Mouse (Mus musculus) hindlimb bud, embryonic 11.5 days (tissue): Measurements from ENCODE around the gene Rnf38.

ENCODE experiments used
- DNase-seq: peaks from one replicate; pipeline ENCODE4 v3.0.0-alpha.2; 2012; ENCODE audit warnings: low read depth, low spot score; ENCODE audit errors: extremely low spot score

The Rnf38 gene

DNA sequence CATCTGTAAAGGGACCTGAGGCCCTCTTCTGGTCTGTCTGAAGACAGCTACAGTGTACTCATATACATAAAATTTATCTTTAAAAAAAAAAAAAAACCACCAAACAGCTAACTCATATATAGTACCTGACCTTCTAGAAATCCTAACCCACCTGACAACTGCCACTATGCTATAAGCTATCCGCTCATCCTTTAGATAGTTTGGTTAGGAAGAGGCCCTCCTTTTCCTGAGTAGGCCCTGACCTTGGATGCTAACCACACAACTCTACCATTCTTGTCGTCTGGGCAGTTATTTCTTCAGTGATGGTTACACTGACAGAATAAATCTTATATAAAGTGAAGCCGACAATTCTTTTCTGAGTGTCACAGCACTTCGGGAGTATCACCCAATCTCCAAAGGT is 80.7 kb downstream of the Rnf38 start:
- DNase-seq = no peak

DNA sequence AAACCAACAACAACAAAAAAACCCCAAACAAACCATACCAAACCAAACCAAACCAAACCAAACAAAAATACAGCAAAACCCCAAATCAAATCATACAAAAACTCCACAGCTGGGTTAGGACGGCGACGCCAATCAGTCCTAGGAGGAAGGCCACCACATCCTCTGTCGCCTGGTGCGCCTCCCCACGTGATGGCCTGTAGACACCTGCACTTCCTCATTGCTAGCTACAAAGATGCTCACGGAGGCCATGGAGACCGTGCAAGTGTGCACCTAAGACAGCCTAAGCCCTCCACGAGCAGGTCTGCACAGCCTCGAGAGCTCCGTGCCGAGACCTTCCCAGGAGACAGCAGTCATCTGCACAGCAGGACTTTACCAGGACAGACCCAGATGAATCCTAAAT is 106.8 kb downstream of the Rnf38 start:
- no peak for DNase-seq

DNA sequence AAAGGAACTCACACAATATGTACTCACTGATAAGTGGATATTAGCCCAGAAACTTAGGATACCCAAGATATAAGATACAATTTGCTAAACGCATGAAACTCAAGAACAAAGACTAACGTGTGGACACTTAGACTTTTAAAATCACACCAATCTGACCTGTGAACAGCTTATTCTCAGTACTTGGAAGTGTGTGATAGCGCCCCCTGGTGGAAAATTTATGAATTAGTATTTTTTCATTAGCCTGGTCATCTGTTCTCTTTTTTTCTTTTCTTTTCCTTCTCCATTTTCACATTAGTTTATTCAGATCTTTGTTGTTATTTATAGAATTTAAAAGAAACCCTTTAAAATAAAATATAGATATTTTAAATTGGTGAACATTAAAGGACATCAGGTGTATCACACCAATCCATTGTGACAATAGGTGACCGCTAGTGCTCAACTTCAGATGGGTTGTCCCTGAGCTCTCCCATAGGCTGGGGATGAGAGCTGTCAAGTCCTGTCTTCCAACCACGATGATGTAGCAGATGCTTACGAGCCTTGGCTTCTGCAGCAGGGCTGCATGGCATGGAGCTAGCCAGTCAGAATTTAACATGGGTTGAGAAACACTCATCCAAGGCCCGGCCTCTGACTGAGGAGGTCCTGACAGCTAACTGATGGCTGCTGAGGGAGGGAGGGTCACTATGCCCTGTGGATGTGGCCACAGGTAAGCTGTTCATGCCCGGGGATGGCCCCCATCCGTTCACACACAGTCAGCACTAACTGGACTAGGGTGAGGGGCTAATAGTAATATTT is 114.0 kb downstream of the Rnf38 start:
- peak; percentile 46 for DNase-seq

DNA sequence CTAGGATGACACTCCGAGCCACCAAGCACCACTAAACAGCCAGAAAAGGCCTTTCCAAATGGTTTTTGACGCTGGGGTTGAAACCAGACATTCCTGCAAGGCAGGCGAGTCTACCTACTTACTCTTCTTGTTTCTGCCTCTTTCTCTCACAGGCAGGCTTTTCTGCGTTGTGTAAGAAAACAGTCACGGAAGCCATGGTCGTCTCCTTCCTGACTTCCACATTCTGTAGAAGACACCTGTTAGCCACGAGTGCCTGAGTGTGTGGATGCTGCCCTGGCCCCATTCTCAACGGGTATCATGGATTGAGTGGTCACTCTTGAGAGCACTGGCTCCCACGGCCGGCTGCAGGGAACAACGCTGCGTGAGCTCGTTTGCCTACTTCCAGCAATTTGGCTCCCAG is 118.5 kb downstream of the Rnf38 start:
- DNase-seq = no peak

DNA sequence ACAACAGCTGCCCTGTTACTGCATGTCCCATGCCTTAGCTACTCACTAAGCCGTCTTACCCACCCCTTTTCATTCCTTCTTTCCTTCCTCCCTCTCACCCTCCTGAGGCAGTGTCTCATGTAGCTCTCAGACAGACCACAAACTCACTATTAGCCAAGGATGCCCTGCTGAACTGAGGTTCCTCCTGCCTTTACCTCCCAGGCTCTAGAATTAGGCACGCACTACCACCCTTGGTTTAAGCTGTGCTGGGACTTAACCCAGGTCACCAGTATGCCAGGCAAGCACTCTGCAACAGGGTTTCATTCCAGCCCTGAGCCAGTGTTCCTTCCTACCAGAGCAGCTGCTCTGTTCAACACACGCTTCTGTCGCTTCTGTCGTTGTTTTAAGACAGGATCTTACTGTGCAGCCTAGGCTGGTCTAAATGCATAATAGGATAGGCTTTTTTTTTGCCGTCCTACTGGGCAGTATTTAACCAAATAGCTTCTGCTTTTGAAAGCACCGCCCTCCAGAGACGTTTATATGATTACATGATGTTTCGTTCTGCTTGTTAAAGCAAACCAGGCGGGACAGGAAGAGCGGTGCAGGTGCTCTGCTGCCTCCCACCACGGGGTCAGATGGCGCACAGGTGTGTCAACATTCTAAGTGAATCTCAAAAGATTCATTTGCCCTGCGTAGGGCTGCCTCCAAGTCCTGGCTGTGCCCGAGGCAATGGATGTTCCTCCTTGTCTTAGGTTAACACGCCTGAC is 120.0 kb downstream of the Rnf38 start:
- DNase-seq = no peak

DNA sequence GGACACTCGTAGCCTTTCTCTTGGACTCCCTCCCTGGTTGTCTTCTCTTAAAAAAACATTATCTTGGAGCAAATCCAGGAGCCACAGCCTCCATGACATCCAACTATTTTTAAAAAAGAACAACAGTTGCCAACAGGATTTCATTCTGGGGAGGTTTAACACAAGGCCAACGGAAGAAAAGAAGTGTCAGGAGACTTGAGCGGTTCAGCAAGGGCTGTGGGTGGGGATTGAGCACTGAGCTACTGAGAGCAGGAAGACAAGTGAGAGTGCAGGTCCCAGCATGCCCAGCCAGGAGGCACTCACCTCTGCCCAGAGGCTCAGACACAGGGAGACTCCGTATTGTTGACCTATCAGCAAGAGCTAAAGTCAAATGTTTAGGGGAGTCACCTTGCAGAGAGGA is 120.8 kb downstream of the Rnf38 start:
- no peak for DNase-seq

DNA sequence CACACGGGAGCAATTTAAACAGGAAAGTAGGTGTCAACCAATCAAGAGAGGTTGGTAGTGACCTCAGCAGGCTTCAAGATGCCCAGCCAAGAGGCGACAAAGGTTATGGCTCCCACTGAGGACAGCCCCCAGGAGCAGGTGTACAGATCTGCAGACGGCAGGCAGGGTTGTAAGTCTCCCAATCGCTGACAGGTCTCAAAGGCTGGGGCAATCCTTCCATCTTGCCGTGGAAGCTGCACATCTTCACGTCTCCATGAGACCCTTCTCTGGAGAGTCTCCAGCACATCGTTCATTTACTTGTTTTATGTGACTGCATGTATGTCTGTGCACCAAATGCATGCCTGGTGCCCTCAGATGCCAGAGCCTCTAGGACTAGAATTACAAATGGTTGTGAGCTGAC is 122.8 kb downstream of the Rnf38 start:
- no peak for DNase-seq

DNA sequence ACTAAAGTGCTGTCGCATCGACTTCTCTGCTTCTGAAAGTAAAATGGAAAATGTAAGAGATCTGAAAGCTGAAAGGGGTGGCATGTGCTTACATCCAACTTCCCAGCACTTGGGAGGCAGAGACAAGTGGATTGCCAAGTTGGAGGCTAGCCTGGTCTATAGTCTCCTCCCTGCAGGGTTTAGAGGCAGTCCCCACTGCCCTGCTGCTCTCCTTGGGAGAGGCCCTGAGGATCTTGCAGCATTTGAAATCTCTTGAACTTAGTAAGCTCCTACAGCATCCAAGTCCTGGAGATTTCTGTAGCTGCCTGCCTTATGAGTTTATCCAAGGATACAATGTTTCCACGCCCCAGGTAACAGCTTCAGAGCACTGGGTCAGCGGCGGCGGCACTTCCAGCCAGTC is 125.3 kb downstream of the Rnf38 start:
- no peak for DNase-seq

DNA sequence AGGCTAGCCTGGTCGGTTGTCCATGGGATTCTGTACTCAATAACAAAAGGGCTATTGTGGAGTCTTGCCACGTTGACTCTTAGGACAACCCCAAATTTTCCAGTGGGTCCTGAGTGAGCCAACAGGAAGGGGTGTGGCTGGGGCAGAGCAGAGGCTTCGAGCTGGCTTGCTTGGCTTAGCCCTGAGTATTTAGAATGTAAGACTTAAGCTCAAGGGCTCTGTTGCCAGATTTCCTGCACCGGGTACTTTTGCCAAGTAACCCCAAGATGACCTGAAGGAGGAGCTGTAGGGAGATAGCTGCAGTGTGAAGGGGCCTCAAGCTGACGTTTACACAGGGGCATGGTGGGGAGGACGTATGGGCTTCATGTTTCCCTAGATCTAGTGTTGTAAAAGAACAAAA is 126.2 kb downstream of the Rnf38 start:
- no peak for DNase-seq

DNA sequence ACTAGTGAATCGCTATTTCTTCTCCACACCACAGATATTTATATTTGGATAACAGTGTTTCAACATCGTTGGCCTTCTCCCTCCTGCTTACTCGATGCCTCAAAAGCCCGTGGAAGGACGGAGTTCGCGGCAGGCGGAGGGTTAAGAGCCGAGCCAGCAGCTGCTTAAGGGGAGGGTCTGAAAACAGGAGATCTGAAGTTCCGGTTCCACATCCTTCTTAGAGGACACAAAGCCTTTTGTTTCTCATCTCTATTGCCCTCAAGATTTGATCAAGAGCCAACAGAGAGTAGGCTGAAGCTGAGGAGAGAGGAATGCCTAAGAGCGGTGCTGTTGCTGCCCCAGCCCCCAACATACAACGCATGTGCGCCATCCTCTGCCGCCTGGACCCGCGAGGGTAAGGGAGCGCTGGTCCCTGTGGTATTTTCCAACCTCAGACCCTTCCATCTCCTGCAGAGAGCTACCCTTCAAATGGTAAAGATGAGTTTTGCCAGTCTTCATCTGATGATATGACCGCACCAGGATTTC is 127.2 kb downstream of the Rnf38 start:
- DNase-seq = no peak

DNA sequence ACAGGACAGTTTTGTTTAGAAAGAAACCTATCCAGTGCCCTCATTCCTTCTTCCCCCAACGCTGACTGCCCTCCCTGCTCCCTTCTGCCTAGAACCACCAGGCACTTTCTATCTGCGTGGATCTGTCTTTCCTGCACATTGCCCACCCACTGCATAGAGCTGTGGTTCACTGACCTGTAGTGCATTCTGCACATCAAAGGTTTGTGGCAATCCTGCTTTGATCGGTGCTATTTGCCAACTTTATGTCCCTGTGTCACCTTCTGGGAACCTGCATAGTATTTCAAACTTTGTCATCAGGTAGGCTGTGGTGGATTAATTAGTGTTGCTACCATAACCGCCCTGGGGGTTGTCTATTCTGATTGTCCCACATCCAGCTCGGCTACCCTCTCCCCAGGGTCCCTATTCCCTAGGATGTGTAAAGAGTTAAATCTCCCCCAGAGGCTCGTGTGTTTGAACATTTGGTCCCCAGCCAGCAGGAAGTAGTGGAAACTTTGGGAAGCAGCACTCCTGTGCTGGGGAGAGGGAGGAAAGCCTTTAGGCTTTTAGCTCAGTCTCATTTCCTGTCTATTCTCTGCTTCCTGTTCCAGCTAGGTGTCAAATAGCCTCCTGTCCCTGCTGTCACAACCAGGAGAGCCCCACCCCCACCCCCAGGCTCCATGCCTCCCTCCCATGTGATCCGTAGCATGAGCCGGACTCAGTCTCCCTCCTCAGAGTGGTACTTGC is 129.2 kb downstream of the Rnf38 start:
- DNase-seq = no peak

DNA sequence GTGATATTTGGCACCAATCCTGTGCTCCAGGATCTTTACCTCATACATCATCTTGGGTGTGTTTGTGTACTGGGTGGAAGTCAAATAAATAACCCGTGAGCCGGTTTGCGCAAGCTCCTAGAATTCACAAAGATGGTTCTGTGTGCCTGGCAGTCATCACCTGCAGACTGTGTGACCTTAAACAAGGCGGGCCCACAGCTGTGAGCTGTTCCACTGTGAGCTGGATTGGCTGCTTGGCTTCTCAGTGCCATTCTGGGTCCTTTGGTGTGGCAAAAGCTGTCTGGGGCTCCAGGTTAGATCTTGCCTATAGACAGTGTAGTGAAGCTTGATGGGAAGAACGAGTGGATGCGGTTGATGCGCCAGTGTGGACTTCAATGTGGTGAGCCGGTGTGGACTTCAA is 130.0 kb downstream of the Rnf38 start:
- DNase-seq = no peak

DNA sequence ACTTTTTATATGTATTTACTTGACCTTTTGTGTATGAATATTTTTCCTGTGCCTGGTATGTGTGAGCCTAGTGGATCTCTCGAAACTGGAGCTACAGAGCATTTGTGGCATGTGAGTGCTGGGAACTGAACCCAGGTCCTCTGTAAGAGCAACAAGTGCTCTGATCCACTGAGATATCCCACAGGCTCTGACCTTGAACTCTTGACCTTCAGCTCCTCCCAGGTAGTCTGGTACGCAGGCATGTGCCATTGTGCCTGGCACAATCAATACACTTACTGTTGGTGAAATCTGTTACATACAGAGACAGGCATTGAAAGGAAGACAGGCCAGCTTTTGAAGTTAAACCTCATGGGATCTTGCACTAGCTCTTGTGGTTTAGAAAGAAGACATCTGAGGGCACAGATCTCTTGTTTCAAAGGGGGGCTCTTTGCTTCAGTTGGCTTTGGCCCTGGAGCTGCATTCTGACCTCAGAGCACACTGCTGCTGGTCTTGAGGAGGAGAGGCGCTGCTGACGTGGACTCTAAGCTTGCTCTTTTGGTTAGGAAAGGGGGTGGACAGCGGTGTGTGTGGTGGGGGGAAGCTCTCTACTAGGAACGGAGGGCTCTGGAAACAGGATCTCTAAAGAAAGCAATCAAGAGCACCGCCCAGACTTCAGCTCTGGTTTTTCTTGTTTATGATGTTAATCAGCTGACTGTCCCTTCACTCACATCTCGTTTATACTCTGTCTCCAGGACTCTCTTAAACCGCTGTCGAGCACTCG is 135.8 kb downstream of the Rnf38 start:
- no peak for DNase-seq

DNA sequence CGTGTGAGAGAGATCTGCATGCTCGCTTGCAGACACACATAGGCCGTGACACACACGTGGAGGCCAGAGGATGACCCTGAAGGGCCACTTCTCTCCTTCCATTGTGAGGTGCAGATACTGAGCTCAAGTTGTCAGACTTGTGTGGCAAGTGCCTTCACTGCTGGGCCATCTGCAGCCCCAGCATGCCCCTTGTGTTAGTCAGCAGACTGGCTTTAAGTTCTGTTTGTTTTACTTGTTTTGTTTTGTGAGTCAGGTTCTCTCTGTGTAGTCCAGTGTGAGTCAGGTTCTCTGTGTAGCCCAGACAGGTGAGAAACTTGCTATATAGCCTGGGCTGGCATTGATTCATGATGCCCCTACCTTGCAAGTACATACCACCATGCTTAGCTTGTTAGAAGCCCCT is 139.1 kb downstream of the Rnf38 start:
- DNase-seq = no peak

DNA sequence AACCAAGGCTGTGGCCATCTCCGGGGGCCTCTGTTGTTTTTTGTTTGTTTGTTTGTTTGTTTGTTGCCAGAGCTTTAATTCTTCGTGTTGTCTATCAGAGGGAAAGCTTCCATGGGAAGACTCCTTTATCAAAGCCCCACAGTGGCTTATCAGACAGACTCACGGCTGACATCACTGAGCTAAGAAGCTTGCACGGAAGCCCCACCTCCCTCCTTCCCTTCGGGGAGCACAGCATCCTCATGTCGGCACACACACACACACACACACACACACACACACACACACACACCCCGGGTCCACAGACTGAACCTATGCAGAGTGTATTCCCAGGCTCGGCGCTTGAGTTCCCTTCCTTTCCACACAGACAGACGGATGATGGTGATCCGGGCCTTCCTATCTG is 141.2 kb downstream of the Rnf38 start:
- no peak for DNase-seq

DNA sequence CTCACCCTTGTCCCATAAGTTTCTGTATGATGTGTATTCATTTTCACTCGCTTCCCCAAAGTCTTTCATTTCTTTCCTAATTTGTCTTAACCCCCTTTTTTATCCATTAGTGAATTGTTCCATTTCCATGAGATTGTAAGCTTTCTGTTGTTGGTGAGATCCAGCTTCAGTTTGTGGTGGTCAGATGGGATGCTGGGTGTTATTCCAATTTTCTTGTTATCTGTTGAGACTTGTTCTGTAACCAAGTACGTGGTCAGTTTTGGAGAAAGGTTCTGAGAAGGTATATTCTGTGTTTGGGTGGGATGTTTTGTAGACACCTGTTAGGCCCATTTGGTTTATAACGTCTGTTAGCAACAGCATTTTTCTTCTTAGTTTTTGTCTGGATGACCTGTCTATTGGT is 148.0 kb downstream of the Rnf38 start:
- no peak for DNase-seq

DNA sequence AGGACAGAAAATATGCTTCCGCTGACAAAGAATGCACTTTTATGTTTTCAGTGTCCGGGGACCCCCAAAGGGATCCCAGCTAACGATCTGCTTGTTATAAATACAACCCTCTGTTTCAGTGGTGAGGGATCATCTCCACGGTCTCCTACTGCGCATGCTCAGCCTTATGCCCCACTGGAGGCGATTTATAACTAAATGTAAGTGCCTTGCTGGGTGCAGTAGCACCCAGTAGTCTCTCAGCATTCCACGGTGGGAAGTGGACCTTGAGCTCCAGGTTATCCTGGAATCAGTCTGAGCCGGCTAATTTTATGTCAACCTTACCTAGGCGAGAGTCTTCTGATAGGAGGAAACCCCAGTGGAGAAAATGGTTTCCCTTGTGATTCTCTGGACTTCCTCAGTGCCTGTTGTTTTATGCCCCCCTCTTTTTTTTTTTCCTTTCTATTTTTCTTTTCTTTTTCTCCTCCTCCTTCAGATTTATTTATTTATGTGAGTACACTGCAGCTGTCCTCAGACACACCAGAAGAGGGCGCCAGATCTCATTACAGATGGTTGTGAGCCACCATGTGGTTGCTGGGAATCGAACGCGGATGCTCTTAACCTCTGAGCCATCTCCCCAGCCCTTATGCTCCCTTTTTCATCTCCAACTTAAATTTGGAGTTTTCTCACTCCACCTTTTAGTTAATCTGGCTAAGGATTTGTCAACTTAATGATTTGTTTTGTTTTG is 148.8 kb downstream of the Rnf38 start:
- DNase-seq = no peak

DNA sequence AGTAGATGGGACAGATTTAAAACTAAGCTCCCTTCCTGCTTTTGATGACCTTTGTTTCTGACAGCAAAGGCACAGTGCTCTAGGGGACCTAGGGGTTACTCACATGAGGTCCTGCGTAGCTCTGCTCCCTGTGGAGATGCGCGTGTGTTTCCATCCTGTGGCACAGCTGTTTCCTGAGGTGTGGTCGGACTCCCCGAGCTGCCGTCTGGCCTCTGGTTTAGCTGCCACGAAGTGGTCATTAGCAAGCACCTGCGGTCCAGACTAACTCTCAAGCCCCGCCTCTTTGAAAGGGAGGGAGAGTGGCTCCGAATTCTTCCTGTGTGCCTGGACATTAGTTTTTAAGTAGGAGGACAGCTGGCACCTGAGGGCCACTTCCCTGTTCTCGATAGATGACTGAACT is 149.6 kb downstream of the Rnf38 start, which contains the start of gene Gne:
Gene Gne (minus strand): TSS at position 233 of the 400 bp plus-strand sequence.
- no peak for DNase-seq

DNA sequence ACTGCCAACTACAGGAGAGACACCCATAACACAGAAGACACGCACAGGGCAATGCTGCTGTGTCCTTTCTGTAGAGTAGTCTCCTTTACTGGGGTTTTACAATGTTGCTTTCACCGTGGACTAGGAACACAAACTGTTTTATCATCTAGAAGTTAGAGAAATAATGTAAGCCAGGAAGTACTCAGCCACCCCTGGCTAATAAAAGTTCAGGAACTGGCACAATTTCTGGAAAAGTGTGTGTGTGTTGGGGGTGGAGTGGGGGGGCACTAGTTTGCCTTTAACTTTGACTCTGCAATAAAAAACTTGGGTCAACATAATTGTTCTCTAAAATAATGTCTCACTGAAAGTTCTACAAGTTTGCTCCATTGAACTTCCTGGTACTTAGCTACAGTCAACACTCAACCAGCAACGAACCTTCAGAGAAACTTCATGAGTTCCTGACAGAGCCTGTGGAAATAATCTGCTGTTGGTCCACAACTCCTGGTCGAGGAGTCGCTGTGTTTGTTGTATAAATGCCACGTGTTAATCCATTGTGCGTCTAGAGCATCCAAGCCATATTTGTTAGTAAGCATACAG is 155.1 kb downstream of the Rnf38 start:
- no peak for DNase-seq
